Mouse (Mus musculus) T-cell, adult 2 months (primary cell): ENCODE data around the gene Ddx6.
"Not testable (repeated sequence)": the region's sequence is repeated elsewhere in the genome, so short reads cannot be mapped to it uniquely, and the experiment has no call there.

Experiments
- DNase-seq: peaks from one replicate; pipeline ENCODE4 v3.0.0; 2022; ENCODE audit warnings: low spot score

The Ddx6 gene

DNA sequence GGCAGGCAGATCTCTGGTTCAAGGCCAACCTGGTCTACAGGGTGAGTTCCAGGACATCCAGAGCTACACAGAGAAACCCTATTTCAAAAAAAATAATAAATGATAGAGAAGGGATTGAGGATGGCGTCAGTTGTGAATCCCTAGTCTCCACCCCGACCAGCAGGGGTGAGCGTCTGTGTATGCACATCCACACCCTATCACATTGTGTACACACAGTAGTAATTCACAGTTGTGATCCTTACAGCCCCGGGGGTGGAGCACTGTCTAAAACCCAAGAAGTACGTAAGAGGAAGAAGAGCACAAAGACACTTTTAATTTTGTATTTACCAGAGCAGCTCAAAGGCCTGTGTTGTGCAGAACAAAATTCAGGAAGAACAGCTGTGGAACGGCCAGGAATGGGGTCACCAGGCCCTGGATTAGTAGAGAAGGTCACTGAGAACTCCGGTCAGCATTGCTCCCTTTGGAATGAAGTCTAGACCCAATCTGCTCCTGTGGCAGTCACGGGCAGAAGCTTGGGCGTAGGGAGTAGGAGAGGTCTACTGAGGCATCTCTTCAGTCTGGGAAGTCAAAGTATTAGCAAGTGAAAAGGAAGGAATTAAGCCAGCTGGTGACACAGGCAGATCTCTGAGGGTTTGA, 9.7 kb upstream of the Ddx6 start:
- DNase-seq = no peak

DNA sequence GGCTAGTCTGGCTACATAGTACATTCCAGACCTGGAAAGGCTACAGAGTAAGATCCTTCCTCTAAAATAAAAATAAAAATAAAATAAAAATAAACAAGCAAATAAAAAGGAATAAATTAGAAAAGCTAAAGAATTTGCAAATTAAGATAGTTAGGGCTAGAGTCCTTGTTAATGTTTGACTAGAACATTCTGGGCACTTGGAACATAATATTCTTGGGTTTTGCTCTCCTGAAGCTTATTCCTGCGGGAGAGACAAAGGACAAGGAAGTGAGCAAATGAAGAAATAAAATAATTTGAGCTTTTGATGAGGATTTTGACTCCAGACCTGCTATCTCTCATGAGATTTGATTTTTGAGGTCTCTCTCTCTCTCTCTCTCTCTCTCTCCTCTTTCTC, 9.2 kb upstream of the Ddx6 start:
- DNase-seq = no peak

DNA sequence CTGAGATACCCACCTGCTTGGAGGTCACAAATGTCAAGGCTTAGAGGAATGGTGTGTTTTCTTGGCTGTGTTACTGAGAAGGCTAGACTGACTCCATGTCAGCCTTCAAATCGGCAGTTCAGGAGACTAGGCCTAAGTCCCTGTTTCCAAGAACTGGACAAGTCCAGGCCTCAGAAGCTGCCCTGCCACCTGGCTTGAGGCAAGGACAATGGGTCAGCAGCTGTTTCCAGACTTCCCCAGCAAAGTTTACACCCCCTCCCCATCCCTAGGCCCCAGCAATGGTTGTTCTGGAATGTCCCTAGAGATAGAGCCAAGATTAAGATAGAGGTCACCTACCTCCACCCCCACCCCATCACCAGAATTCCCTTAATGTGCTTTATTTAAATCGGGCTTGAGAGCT, 7.0 kb upstream of the Ddx6 start:
- DNase-seq = no peak

DNA sequence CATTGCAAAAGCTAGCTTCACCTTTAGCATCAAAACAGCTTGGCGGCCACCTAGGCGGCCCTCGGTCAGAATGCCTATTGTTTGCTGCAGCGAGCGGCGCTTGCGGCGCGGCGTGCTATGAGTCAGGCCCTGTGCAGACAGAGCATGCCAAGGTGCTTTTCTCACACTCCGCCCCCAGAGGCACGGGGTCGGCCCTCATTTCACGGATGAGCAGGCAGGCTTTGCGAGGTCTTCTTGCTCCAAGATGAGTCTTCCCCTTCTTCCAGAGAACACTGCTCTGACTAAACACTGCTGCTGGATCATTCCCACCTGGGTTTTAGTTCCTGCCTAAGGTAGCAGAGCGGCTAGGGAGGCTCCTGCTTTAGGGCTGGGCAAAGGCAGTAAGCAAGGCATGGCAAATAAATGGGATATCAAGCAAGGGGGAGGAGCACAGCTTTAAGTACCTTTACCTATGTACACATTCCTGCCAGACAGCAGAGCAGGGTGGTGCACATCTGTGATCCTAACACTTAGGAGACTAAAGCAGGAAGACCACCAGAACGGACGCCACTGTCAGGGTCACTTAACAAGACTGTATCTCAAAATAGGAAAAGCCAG, 5.7 kb upstream of the Ddx6 start:
- no peak for DNase-seq

DNA sequence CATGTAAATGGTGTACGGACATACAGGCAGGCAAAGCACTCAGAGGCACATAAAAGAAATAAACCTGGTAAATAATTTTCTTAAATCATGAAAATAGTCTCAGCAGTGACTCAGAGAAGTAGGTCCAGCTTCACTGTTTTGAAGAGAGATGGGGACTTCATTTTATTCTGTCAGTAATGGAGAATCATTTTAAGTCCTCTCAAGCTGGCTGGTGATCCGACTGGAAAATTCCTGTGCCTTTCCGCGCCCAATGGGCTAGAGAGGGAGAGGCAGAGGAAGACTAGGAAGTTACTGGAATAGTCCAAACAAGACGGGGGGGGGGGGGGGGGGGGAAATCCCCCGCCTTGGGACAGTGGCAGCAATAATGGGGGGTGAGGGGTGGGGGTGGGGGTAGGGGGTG, 5.1 kb upstream of the Ddx6 start:
- DNase-seq = no peak

DNA sequence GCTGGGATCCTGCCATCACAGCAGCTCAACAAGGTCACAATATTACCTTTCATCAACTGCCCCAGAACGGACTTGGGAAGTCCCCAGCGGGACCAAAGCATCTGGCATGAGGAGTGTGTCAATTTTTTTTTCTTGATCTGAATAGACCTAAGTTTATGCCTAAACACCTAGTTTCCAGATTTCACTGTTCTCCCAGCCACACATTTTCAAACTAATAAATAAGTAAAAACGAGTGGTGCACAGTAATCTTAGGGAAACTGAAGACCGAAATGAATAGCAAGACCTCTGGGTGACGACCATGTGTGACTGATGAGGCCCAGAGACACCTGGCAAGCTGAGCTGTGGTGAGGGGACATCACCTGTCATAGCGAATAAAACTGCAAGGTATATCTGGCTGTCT, 3.9 kb upstream of the Ddx6 start:
- DNase-seq = no peak

DNA sequence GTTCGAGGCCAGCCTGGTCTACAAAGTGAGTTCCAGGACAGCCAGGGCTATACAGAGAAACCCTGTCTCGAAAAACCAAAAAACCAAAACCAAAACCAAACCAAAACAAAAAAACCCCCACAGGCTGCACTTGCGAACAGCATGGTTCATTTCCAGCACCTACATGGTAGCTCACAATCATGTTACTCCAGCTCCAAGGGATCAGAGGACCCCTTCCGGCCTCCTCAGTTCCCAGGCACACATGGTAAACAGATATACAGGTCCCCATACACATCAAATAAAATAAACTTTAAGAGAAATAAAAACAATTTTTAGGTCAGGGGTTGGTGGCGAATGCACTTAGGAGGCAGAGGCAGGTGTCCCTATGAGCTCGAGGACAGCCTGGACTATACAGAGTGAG, 1.9 kb upstream of the Ddx6 start:
- peak; percentile 43 for DNase-seq

DNA sequence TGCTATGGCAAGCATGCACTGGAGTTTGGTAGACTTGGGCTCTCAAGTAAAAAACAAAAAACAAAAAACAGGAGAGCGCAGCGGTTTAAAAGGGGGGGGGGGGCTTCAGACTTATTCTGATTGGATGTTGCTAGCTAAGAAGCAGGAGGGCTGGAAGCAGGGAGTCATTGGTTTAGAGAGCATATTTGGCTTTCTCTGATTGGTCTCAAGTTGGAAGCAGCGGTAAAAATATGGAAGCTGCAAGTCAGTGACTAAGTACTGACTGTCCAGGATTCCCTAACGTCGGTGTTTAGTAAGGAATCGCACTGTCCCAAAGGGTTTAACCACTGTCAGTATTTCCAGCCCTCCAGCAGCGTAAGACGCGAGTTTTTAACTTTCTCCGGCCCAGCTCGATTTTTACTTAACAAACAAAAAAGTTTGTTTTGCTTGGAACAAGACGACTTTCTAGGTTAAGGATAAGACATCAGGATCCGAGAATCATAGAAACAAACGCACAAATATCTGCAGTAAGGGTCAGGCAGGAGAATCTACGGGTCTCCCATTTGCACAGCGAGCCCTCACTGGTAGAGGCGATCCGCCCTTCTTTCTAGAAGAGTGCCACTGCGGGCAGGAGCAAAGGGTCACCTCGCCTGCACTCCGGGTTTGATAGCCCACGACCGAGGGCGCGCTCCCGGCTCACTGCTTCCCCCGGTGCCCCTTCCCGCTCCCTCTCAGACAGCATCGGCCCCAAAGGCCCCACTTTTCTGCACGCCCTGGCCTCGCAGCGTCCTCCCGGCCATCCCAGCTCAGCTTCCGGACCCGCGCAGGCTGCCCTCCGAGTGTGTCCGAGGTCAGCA, 1.0 kb upstream of the Ddx6 start:
- peak; percentile 66 for DNase-seq

DNA sequence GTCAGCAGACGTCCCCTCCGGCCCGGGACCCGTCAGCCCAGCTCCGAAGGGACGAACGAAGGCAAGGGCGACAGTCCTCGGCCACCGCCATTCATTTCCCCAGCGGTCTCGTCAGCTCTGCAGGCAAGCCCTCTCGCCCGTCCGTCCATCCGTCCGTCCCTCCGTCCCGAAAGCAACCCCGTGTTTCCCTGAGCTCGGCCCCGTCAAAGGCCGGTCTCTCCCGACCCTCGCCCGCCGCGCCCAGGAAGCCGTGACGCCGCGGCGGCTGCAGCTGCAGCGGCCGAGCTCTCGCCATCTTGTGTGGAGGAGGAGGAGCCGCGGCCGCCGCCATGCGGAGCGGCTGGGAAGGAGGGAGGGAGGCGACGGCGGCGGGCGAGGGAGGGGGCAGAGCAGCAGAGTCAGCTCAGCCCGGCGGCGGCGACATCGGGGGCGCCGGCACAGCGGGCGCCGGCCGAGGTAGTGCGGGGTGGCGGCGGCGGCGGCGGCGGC, 358 bp upstream of the Ddx6 start:
- peak; percentile 83 for DNase-seq

DNA sequence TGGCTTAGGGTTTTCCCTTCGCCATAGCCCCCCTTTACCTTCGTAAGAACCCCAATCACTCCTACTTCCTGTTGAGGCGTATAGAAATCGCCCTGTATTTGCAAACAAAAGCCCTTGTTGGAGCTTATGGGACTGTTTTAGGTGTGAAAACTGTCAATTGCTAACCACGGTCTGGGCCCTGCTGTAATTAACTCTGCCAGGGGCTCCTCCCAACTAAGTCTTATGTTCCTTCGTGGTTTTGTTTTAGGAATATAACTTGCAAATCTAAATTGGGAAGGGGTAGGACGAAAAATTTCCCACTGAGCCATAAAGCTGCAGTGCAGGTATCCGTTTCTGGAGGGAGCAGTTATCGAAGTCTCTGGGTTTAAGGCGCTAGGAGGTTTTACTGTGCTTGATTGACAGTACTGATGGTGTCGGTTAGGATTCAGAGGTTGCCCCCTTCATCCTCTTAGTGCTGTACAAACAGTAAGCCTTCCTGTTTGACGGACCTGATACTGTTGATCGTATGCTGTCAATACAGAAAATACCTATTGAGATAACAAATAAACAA, 999 bp downstream of the Ddx6 start:
- DNase-seq = peak; percentile 49

DNA sequence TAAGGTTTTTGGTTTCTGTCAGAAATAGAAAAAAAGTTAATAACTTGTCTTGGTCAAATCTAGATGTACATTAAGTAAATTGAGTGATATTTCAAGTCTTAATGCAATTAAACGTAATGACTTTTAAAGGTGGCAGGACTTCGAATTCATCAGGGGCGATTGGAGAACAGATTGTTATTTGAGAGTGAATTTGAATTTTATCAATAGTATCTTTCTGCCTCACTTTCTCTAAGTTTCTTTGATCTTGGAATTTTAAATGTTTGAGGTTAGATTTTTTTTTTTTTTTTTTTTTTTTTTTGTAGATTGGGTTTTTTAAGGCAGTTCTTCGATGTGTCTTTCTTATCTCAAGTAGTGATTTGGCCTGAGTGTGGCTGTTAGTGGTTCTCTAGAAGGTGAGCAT, 2.0 kb downstream of the Ddx6 start:
- DNase-seq = no peak

DNA sequence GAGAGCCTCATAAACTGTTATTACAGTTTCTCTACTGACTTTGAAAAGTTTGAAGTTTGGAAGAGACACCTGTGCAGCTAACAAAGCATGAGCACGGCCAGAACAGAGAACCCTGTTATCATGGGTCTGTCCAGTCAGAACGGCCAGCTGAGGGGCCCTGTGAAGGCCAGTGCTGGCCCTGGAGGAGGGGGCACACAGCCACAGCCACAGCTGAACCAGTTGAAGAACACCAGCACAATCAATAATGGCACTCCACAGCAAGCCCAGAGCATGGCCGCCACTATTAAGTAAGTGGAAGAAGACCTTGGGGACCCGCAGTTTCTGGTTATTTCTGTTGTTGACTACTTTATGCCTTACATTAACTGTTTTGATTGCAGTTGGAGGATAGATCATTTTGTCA, 2.6 kb downstream of the Ddx6 start:
- no peak for DNase-seq

DNA sequence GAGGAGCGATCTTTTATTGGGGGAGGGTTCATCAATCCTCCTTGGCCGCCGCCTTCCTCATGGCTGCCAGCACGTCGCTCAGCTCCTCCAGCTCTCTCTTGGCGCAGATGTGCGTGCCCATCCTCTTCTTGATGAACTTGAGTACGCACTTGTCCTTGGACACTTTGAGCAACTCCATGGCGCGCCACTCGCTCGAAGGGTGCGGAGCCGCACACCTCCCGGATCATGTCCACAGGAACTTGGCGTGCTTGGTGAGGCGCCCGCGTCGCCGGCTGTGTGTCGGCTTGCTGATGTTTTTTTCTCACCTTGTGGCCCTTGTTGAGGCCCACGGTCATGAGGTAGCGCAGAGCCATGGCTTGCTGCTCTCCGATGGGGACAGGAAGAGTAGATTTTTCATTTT, 5.7 kb downstream of the Ddx6 start:
- no peak for DNase-seq

DNA sequence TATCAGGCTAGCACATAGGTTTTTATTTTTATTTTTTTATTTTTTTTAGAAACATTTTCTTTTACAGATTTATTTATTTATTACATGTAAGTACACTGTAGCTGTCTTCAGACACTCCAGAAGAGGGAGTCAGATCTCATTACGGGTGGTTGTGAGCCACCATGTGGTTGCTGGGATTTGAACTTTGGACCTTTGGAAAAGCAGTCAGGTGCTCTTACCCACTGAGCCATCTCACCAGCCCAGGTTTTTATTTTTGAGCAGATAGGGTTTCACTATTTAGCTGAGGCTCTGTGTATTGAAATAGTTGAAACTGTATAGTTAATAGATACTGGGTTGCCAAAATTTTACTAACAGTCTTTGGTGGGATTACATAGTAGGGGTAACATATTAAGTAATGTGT, 8.4 kb downstream of the Ddx6 start:
- not testable (repeated sequence) for DNase-seq

DNA sequence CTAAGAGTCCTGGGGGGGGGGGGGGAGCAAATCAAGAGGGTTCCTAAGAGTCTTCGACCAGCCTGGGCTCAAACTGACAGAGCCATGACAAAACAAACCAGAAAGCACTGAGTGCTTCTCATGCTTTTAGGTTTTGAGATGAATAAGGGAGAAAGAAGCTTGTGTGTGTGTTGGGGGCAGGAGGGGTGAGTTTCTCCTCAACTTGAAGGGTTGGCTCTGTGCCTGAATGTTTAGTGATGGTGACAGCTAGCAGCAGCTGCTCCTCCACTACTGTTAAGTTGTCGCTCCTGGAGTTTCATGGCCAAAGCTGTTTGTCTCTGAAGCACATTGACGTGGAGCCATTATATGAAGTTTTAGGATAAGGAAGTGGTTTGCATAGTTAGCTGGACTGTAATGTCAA, 16.4 kb downstream of the Ddx6 start:
- no peak for DNase-seq

DNA sequence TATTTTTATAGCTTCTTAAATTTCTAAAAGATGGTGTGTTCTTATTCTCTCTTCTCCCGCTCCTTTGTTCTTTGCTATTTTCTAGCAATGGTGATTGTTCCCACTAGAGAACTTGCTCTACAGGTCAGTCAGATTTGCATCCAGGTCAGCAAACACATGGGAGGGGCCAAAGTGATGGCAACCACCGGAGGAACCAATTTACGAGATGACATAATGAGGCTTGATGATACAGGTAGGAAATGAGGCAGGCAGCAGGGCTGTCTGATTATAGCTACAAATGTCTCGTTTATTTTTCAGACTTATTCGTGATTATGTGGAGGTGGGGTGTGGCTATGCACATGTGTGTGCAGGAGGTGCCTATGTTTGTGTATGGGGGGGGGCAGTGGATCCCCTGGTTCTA, 19.7 kb downstream of the Ddx6 start:
- DNase-seq = no peak

DNA sequence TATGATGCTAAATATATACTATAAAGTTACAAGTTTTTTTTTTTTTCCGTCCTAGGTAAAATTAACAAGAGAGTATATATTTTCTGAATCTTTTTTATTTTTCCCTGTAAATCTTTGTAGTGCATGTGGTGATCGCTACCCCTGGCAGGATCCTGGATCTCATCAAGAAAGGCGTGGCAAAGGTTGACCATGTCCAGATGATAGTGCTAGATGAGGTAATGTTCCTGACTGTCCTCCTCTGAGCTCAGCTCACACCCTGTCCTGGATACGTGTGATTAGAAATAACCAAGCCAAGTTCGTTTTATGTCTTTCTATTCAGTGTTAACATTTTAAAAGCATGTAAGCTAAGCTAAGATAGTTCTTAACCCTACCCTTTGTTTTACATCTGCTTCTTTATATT, 21.6 kb downstream of the Ddx6 start:
- no peak for DNase-seq

DNA sequence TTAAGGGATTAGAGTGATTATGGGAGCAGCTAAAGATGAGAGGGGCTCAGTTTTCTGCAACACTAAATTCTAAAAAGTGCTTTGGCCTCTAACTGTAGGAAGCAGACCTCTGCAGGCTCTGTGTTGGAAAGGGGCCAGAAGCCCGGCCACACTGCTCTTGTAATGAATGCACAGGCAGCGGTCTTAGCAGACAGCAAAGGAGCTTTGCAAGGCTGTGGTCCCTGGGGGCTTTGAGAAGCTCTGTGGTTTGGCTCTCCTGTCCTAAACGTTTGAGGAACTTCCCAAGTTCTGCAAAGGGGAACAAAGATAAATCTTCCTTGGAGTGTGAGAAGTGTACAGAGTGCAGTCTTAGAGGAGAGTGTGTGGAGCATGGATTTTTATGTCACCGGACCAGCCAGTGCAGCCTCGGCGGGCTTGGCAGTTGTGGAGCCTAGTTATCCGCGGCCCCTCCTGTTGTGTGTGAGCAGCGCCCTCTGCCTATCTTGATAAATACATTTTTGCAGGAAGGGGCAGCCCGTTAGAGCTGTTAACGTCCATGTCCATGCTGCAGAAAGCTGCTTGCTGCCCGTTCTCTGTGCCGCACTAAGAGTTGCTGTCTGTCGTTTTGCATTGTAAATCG, 33.0 kb downstream of the Ddx6 start:
- DNase-seq = no peak

DNA sequence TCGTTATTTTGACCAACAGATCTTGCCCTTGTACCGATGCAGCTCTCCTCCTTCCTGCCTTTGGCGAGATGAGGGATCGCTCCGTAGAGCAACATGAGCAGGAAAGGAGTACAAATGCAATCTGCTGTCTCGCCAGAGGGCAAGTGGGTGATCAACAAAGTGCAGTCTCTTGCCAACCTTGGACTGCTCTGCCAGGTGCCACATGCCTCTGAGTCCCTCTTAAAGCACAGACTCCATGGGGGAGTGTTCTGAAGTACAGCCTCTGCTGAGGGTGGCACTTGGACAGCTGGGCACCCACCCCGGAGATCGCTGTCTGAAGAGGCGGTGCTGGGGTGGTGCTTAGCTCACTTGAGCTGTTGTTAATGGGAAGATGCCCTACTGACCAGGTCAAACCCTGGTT, 34.0 kb downstream of the Ddx6 start:
- not testable (repeated sequence) for DNase-seq

DNA sequence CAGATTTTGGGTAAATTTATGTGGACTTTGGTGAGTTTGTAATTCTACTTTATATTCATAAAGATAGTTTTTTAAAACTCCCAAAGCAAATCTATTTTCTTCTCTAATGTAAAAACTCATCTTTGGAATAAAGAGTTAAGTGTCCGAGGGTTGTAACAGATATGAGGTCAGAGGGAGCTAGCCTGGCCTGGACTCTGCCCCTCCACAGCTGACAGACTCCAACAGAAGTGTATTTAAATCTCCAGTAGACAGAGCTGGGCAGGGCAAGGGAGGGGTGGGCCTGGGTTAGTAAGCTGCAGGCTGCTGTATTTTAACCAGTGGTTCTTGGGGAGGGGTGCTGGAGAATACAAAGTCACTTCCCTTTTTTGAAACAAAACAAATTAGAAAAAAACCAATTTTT, 35.3 kb downstream of the Ddx6 start:
- DNase-seq = not testable (repeated sequence)

DNA sequence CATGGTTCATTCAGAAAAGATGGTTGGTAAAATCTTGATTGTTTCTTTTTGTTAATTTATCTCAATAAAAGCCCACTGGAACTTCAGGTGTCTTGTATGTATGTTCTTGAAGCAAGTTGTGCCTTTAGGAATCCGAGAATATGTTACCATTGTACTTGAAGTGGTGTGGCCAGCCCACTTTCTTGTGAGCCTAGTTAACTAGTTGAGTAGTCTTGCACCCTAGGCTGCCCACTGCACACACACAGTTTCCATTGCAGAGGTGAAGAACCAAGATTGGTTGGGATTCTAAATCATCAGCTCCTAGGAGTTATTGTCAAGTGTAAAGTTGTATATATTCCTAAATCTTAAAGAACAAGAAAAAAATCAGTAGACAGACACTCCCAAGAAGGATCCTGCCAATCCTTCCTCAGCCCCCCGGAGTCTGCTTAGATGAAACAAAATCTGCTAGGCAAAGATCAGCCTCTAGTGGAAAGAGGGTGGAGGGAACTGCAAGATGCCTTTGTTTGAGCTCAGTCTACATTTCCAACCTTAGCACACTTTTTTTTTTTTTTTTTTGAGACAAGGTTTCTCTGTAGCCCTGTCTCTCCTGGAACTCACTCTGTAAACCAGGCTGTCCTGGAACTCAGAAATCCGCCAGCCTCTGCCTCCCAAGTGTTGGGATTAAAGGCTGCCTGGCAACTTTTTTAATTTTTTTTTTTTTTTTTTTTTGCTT, 36.1 kb downstream of the Ddx6 start:
- DNase-seq = no peak

DNA sequence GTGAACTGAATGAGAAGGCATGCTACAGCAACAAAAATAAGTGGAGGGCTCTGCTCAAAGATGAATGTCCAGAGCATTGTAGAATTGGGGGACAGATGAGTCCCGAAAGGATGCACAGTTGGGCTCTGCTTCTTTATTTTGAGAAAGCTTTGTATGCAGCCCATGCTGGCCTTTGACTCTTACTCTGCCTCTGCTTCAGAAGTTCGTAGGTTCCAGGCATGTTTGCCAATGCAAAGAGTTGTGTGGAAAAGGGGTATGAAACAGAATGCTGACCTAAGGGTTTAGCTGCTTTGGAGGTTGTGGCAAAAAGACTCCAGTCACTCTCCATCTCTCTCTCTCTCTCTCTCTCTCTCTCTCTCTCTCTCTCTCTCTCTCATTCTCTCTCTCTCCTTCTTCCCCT, 36.9 kb downstream of the Ddx6 start:
- DNase-seq = no peak
